Mouse (Mus musculus): ENCODE results near the gene Ccl4. TPM values are rescaled to one million over a fixed set of nuclear protein-coding genes. Genes with fewer than 3 reads are reported as not detected.

The Ccl4 gene
- polyA plus RNA-seq, 1 experiment from 2014 or later, result 0.44 TPM

DNA sequence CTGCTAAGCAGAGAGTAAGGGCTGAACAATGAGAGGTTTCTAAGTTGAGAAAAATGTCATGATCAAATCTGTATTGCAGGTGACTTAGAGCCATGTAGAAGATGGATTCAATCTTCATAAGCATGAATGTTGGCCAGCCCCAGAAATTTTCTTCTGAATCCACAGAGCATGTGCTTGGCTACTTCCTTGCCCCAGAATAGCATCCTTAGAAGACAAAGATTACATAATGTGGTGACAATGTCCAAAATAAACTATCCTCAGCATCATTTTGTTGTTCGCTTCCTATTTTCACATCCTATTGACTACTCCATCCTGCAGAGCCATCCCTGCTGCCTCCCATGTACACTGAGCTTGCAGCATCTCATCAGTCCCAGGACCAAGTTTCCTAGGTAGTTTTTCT lies 13.3 kb downstream of the Ccl4 start:
- Histone ChIP-seq H3K9me3 (replicated peaks) (no peaks in the 10 kb centered on the region), H3K27ac (replicated peaks) (no peak overlapping the region), H3K27me3 (no peaks in the 10 kb centered on the region), H3K9ac (no peak overlapping the region), H3K4me3 (replicated peaks) (no peak overlapping the region), H3K4me1 (no peaks in the 10 kb centered on the region), H3K36me3 (no peaks in the 10 kb centered on the region), H3K4me2 (replicated peaks) (no peak overlapping the region)
- ATAC-seq (ENCODE audit: insufficient number of reproducible peaks, low FRiP score, low TSS enrichment, low read depth), result no peak
- WGBS, result 84% methylated on average over 1 of the region's 1 CpGs

DNA sequence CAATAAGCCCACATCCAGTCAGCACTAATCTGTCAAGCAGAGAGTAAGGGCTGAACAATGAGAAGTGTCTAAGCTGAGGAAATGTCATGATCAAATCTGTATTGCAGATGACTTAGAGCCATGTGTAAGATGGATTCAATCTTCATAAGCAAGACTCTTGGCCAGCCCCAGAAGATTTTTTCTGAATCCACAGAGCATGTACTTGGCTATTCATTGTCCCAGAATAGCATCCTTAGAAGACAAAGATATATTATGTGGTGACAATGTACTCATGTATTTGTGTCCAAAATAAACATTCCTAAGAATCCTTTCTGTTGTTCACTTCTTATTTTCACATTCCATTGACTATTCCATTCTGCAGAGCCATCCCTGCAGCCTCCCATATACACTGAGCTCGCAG lies 27.5 kb downstream of the Ccl4 start:
- no peak overlapping the region for H3K4me3 ChIP-seq (replicated peaks)
- no peaks in the 10 kb centered on the region for H3K4me1 ChIP-seq
- H3K4me2 ChIP-seq (replicated peaks), result no peak overlapping the region
- no peak overlapping the region for H3K27ac ChIP-seq (replicated peaks)
- H3K9me3 ChIP-seq (replicated peaks), result no peaks in the 10 kb centered on the region
- no peak overlapping the region for H3K9ac ChIP-seq
- 81% methylated on average over 1 of the region's 1 CpGs for WGBS
- no peak for ATAC-seq (ENCODE audit: insufficient number of reproducible peaks, low FRiP score, low TSS enrichment, low read depth)
- H3K36me3 ChIP-seq, result no peaks in the 10 kb centered on the region
- no peaks in the 10 kb centered on the region for H3K27me3 ChIP-seq

DNA sequence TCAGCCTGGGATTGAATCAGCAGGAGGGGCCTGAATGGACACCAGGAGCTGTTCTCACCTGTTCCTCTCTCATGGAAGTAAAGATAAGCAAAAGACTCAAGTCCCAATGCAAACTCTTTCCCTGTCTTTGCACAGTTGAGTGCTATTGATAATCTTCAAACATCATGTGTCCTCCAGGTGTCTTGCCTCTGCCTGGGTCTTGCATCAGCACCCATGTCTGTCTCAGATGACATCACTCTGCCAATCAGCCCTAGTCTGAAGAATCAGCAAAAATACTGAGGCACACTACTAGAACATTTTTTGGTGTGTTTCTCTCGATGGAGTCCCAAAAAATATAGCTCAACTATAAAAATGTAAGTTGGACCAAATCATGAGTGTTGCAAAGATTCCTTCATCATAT lies 29.6 kb downstream of the Ccl4 start:
- Histone ChIP-seq H3K27ac (replicated peaks) (no peak overlapping the region), H3K4me2 (replicated peaks) (no peak overlapping the region), H3K4me1 (no peaks in the 10 kb centered on the region), H3K9me3 (replicated peaks) (no peaks in the 10 kb centered on the region), H3K36me3 (no peaks in the 10 kb centered on the region), H3K9ac (no peak overlapping the region), H3K27me3 (no peaks in the 10 kb centered on the region), H3K4me3 (replicated peaks) (no peak overlapping the region)
- ATAC-seq (ENCODE audit: insufficient number of reproducible peaks, low FRiP score, low TSS enrichment, low read depth), result no peak
- WGBS, result 67% methylated on average over 1 of the region's 1 CpGs

DNA sequence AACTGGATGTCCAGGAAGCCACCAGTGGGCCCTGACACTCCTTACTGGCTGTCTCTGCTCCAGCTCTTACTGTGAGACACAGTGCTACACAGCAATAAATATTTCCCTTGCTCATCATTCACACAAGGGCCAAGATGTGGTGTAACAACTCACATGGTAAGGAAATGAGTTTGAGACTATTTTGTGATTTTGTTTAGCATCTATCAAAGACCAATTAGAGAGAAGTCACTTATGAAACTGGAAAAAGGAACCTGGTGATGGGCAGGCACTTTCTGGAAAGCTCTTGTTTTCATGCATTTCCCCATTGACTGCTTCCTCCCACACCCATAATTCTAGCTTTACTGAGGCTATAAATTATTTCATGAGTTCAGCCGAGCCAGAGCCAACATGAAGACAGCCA lies 41.3 kb downstream of the Ccl4 start, which contains the start of gene Wfdc17:
Gene Wfdc17 (plus strand): TSS at position 287 of the 400 bp plus-strand sequence.
- Histone ChIP-seq H3K27ac (replicated peaks) (no peak within 1 kb of the TSS), H3K9ac (no peak within 1 kb of the TSS), H3K4me2 (replicated peaks) (no peak within 1 kb of the TSS), H3K4me3 (replicated peaks) (no peak within 1 kb of the TSS), H3K9me3 (replicated peaks) (no peaks in the 10 kb centered on the region), H3K27me3 (no peaks in the 10 kb centered on the region), H3K4me1 (no peaks in the 10 kb centered on the region), H3K36me3 (no peaks in the 10 kb centered on the region)
- 57% methylated on average over 1 of the region's 1 CpGs for WGBS
- ATAC-seq (ENCODE audit: insufficient number of reproducible peaks, low FRiP score, low TSS enrichment, low read depth), result no peak

DNA sequence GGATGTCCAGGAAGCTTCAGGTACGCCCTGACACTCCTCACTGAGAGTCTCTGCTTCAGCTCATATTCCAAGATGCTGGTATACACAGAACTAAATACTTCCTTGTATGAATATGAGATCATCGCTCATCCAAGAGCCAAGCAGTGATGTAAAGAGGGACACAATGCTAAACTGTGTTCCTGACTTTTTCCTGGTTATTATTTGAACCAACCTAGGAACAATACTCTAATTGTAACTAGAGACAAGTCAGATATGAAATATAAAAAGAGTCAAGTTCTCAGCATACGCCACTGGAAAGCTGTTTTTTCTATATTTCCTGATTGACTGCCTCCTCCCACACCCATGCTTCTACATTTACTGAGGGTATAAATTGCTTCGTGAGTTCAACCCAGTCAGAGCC lies 46.3 kb downstream of the Ccl4 start, which contains the start of gene Wfdc18:
Gene Wfdc18 (plus strand): TSS at position 301 of the 400 bp plus-strand sequence.
- Histone ChIP-seq H3K27me3 (no peaks in the 10 kb centered on the region), H3K36me3 (no peaks in the 10 kb centered on the region), H3K4me1 (no peaks in the 10 kb centered on the region), H3K9me3 (replicated peaks) (no peaks in the 10 kb centered on the region), H3K27ac (replicated peaks) (no peak within 1 kb of the TSS), H3K4me3 (replicated peaks) (no peak within 1 kb of the TSS), H3K9ac (no peak within 1 kb of the TSS), H3K4me2 (replicated peaks) (no peak within 1 kb of the TSS)
- ATAC-seq (ENCODE audit: insufficient number of reproducible peaks, low FRiP score, low TSS enrichment, low read depth), result no peak
- 70% methylated on average over 4 of the region's 4 CpGs for WGBS

DNA sequence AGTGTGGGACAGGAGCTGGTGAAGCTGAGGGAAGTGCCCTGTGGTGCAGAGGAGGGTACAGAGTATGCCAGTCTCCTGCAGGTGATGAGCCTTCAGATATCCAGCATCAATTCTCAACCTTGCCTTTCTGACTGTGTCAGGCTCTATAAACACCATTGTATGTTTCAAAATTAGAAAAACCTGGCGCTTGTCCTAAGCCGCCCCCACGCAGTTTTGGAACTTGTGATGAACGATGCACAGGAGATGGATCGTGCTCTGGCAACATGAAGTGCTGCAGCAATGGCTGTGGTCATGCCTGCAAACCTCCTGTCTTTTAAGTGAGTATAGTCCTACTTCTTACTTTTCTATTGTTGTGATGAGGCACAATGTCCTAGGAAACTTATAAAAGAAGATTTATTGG lies 47.3 kb downstream of the Ccl4 start:
- 80% methylated on average over 5 of the region's 5 CpGs for WGBS
- H3K36me3 ChIP-seq, result no peaks in the 10 kb centered on the region
- no peak for ATAC-seq (ENCODE audit: insufficient number of reproducible peaks, low FRiP score, low TSS enrichment, low read depth)

DNA sequence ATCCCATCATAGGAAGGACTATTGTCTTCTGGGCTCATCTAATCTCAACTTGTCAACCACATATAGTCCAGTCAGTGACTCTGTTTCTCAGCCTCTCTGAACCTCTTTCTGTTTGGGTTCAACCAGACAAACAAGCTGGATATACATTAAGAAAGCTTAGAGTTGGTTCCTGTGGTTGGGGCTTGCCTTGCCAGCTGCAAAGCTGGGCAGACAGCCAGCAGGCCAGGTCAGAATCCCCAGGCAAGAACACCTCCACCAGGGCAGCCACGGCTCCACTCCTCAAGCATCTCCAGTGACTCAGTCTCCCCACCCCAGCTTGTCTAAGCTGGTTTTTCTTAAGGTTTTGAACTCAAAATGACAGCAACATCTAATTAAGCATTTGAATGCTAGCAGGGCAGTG lies 50.3 kb downstream of the Ccl4 start:
- H3K4me3 ChIP-seq (replicated peaks), result no peak overlapping the region
- 44% methylated on average over 1 of the region's 1 CpGs for WGBS
- no peak overlapping the region for H3K9ac ChIP-seq
- H3K9me3 ChIP-seq (replicated peaks), result no peaks in the 10 kb centered on the region
- no peaks in the 10 kb centered on the region for H3K4me1 ChIP-seq
- H3K36me3 ChIP-seq, result no peaks in the 10 kb centered on the region
- no peak for ATAC-seq (ENCODE audit: insufficient number of reproducible peaks, low FRiP score, low TSS enrichment, low read depth)
- no peak overlapping the region for H3K4me2 ChIP-seq (replicated peaks)
- H3K27me3 ChIP-seq, result no peaks in the 10 kb centered on the region
- no peak overlapping the region for H3K27ac ChIP-seq (replicated peaks)

More for the DNA sequence above, 47.3 kb downstream of the Ccl4 start:
- Histone ChIP-seq H3K4me2 (replicated peaks) (no peak overlapping the region), H3K4me1 (no peaks in the 10 kb centered on the region), H3K27me3 (no peaks in the 10 kb centered on the region), H3K9ac (no peak overlapping the region), H3K27ac (replicated peaks) (no peak overlapping the region), H3K4me3 (replicated peaks) (no peak overlapping the region), H3K9me3 (replicated peaks) (no peaks in the 10 kb centered on the region)

DNA sequence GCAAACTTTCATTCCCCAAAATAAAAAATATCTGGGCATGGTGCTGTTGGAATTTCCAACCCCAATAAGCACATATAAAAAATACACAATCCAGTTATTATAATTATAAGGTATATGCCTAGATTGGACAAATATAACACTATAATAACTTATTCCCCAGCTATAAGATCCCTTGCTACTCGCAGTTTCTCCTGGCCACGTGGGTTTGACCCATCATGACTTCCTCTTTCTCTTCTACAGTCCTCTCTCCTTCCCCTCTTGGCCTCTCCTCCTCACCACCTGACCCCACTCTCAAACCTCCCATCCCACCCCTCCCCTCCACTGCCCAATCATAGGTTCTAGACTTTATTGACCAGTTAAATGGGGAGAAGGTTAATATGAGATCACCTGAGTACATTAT lies 51.5 kb downstream of the Ccl4 start:
- Histone ChIP-seq H3K9me3 (replicated peaks) (no peaks in the 10 kb centered on the region), H3K36me3 (no peaks in the 10 kb centered on the region), H3K9ac (no peak overlapping the region), H3K27ac (replicated peaks) (no peak overlapping the region), H3K4me3 (replicated peaks) (no peak overlapping the region), H3K4me1 (no peaks in the 10 kb centered on the region), H3K27me3 (no peaks in the 10 kb centered on the region), H3K4me2 (replicated peaks) (no peak overlapping the region)
- 74% methylated on average over 2 of the region's 2 CpGs for WGBS
- no peak for ATAC-seq (ENCODE audit: insufficient number of reproducible peaks, low FRiP score, low TSS enrichment, low read depth)

Other genes with a start within 250 kb of the Ccl4 start
- gene Gas2l2, start 233.1 kb upstream of the Ccl4 start, polyA plus RNA-seq (2015; fragmentation: Nextera tagmentation; extraction: Ambion mirVana), result 0.64 and 0.91 TPM in 2 replicates
- gene 1700020L24Rik, start 224.9 kb upstream of the Ccl4 start, polyA plus RNA-seq (2015; fragmentation: Nextera tagmentation; extraction: Ambion mirVana), result 0.57 and 0.58 TPM in 2 replicates
- gene Mmp28, start 199.5 kb upstream of the Ccl4 start, polyA plus RNA-seq (2015; fragmentation: Nextera tagmentation; extraction: Ambion mirVana), result 2.6 and 3.2 TPM in 2 replicates
- gene Taf15, start 189.5 kb upstream of the Ccl4 start, polyA plus RNA-seq (2015; fragmentation: Nextera tagmentation; extraction: Ambion mirVana), result 11.1 and 13.5 TPM in 2 replicates
- gene Heatr9, start 140.4 kb upstream of the Ccl4 start, polyA plus RNA-seq (2015; fragmentation: Nextera tagmentation; extraction: Ambion mirVana), result not detected in 2 replicates
- 0.35 and 0.70 TPM in 2 replicates for gene Ccl5, start 132.1 kb upstream of the Ccl4 start, polyA plus RNA-seq (2015; fragmentation: Nextera tagmentation; extraction: Ambion mirVana)
- 7.6 and 8.5 TPM in 2 replicates for gene Ccl9, start 83.9 kb upstream of the Ccl4 start, polyA plus RNA-seq (2015; fragmentation: Nextera tagmentation; extraction: Ambion mirVana)
- 5.1 and 5.3 TPM in 2 replicates for gene Ccl6, start 69.5 kb upstream of the Ccl4 start, polyA plus RNA-seq (2015; fragmentation: Nextera tagmentation; extraction: Ambion mirVana)
- not detected in 2 replicates for gene Rpl9-ps1, start 17.0 kb upstream of the Ccl4 start, polyA plus RNA-seq (2015; fragmentation: Nextera tagmentation; extraction: Ambion mirVana)
- 0.96 and 1.1 TPM in 2 replicates for gene Ccl3, start 13.2 kb upstream of the Ccl4 start, polyA plus RNA-seq (2015; fragmentation: Nextera tagmentation; extraction: Ambion mirVana)
- 3.2 and 3.3 TPM in 2 replicates for gene Wfdc17, start 41.4 kb downstream of the Ccl4 start, polyA plus RNA-seq (2015; fragmentation: Nextera tagmentation; extraction: Ambion mirVana)
- gene Wfdc18, start 46.4 kb downstream of the Ccl4 start, polyA plus RNA-seq (2015; fragmentation: Nextera tagmentation; extraction: Ambion mirVana), result 16.8 and 42.7 TPM in 2 replicates
- 0.73 and 1.2 TPM in 2 replicates for gene Wfdc21, start 84.4 kb downstream of the Ccl4 start, polyA plus RNA-seq (2015; fragmentation: Nextera tagmentation; extraction: Ambion mirVana)
- 21.5 and 27.3 TPM in 2 replicates for gene Heatr6, start 91.1 kb downstream of the Ccl4 start, polyA plus RNA-seq (2015; fragmentation: Nextera tagmentation; extraction: Ambion mirVana)
- not detected in 2 replicates for gene Hnf1b, start 187.5 kb downstream of the Ccl4 start, polyA plus RNA-seq (2015; fragmentation: Nextera tagmentation; extraction: Ambion mirVana)